Mouse (Mus musculus): ENCODE data around the gene Plscr4.

Gene Plscr4

DNA sequence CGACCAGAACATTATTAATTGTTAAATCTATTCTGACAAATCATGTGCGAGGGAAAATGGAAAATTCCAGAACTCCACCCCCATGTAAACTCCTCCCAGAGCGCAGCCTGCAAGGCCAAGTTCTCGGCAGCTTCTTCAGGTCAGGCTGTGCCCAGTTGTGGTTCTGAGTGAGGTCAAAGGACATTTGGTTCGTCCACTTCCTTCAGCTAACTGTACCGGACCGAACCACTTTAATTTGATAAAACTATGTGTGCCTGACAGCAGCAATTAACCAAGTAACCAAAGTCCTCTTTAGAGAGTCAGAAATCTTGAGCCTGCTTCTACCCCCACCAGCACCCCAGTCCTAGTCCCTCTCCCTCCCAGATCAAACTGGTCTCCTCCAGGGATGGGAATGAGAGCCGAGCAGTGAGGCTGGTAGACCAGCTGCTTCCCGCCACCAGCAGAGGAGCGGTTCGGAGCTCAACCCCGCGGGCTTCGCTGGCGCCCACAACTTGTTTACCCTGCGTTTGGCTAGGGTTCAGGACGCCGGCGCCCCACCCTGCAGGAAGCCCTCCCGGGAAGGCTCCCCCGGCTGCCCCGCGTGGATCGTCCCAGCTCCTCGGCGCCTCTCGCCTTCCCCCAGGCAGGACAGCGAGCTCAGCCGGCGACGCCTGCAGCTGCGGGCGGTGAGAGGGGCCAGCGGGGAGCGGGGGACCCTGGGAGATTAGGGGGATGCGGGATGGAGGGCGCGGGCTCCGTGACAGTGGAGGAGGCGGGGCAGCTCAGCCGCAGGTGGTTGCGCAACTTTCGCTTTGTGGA lies at the start of gene Plscr4:
Gene Plscr4, plus strand, starts transcription at position 113 of the 798 bp plus-strand sequence.
- DNase-seq = peak; percentile 89

- no peak for DNase-seq
Observed at GRCm38 (mm10) chr9:92410225-92410624, 46.9 kb upstream of the Plscr4 start.

DNA sequence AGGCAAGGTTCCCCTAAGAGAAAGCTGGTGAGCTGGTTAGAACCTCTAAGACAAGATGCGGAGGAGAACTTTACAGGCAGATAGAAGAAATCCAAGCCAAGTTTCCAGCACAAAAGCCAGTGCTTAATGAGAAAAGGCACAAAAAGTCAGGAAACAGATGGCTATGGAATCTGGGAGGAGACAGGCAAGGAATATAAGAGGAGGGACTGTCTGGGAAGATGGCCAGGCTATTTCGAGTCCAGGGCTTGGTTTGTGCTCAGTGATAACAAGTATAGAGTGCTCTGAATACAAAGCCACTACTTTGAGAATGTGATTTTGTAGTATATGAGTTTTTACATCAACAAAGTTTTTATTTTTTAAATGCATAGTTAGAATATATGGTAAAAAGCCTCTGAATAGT lies 45.1 kb upstream of the Plscr4 start:
- no peak for DNase-seq

DNA sequence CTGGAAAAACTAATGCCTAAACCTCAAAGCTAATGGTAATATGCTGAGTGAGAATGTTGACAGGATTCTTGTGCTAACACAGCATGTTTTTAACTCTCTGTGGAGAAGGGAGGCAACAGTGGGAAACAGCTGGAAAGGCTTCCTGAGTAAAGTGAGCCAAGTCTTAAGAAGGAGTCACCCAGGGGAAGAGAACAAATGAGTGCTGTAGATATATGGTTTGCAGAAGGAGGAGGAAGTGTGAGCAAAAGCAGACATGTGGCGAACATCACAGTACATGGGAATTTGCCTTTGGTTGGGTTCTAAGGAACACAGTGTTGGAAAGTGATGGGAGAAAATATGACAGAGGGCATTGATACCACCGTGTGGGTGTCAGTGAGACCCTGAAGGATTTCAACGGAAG lies 43.5 kb upstream of the Plscr4 start:
- DNase-seq = no peak

GRCm38 (mm10) chr9:92437781-92438180 lies 19.4 kb upstream of the Plscr4 start:
- no peak for DNase-seq

GRCm38 (mm10) chr9:92441468-92441867 lies 15.7 kb upstream of the Plscr4 start:
- DNase-seq = no peak

GRCm38 (mm10) chr9:92444536-92444935 lies 12.6 kb upstream of the Plscr4 start:
- DNase-seq = peak; percentile 51

- DNase-seq = no peak
Observed at GRCm38 (mm10) chr9:92456605-92457004, 568 bp upstream of the Plscr4 start.

DNA sequence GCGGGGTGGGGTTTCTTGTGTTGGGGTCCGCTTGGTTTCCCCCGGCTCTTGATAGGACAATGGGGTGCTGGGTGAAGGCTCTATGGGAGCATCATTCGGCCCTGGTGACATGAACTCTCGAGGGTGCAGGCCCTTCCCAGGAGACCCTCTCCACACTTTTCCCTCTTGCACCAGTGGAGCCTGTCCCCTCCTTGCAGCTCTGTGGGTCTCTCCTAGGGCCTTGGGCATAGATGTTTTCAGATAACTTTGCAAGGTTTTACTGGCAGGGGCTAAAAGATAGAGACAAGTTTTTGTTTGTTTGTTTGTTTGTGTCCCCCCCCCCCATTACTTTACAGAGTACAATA lies 858 bp downstream of the Plscr4 start:
- no peak for DNase-seq

GRCm38 (mm10) chr9:92458418-92458817 lies 1.2 kb downstream of the Plscr4 start:
- DNase-seq = peak; percentile 12

GRCm38 (mm10) chr9:92467724-92468123 lies 10.6 kb downstream of the Plscr4 start:
- DNase-seq = no peak

DNA sequence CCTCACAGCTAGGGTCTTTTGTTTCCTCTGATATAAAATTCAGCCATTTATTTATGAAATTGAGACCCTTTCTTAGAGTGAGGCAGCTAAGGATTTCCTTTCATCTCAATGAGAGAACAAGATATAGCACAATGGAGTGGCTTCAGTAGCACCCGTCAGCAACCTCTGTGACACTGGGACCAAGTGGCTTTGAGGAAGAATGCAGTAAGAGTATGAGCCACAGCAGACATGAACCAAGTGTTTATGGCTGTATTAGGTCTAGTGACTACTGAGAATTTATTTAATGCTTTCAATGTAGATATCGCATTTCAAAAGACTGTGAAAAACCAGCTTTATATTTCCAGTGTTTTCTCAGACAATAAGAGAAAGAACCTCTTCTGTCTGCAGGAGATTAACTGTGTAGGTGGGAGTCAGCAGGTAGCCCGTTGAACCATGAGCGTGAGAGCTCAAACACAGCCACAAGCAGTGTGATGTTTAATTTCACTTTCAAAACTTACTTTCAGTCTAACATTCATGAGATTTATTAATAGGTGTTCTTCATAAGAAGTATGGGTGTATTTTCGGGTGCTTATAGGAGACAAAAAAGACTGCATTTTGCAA lies 15.2 kb downstream of the Plscr4 start:
- DNase-seq = no peak

DNA sequence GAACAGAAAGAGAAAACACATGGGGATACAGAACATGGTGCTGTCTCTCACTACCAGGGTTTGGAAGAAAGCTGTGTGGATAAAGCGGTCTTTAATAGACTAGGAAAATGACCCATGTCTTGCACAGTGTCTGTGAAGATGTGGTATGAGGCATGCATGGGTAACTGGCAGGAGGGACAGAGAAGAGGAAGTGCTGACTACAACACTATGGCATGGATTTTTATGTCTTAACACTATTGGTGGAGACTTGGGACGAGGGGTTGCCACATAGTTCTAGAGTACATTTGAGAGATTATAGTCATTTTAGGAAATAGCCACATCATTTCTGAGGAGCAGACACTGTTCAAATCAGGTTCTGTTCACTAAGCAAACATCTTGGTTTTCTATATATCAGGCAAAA lies 16.0 kb downstream of the Plscr4 start:
- no peak for DNase-seq

- no peak for DNase-seq
Observed at GRCm38 (mm10) chr9:92474244-92474643, 17.1 kb downstream of the Plscr4 start.

GRCm38 (mm10) chr9:92481663-92482062 lies 24.5 kb downstream of the Plscr4 start:
- no peak for DNase-seq

GRCm38 (mm10) chr9:92482551-92482950 lies 25.4 kb downstream of the Plscr4 start:
- DNase-seq = no peak

DNA sequence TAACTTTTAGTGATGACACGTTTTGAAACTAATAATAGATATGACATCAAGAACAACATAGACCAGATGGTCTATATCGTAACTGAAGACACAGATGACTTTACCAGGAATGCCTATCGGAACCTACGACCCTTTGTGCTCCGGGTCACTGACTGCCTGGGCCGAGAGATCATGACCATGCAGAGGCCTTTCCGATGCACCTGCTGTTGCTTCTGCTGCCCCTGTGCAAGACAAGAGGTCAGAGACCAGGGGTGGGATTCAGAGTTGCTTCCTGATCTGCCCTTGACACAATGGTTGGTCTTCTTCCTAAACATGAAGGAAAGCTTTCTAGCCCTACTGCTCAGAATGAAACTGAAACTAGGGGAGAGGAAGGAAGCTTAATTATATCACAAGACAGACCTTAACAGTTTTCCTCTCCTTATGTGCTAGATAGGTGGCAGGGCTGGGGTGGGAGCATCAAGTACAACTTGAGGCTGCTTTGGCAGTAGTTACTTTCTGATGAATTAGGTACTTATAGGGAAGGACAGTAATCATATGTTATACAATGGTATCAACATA lies 27.6 kb downstream of the Plscr4 start:
- peak; percentile 7 for DNase-seq

DNA sequence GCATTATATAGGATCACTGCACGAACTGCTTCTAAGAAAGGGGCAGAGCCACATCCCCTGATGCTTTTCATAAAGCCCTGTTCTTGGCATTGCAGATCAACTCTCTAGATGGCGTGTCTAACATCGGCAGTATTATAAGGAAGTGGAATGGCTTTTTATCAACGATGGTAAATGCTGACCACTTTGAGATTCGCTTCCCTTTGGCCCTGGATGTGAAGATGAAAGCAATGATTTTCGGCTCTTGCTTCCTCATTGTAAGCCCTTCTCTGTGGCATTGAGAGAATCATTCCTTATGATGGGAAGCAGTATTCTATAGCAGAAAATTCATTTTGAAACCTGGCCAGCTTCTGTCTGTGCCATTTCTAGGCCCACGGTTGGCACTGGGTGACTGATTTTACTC lies 32.7 kb downstream of the Plscr4 start:
- no peak for DNase-seq

GRCm38 (mm10) chr9:92490319-92490718 lies 33.1 kb downstream of the Plscr4 start:
- DNase-seq = no peak

- DNase-seq = no peak
Observed at GRCm38 (mm10) chr9:92491274-92491673, 34.1 kb downstream of the Plscr4 start.

DNA sequence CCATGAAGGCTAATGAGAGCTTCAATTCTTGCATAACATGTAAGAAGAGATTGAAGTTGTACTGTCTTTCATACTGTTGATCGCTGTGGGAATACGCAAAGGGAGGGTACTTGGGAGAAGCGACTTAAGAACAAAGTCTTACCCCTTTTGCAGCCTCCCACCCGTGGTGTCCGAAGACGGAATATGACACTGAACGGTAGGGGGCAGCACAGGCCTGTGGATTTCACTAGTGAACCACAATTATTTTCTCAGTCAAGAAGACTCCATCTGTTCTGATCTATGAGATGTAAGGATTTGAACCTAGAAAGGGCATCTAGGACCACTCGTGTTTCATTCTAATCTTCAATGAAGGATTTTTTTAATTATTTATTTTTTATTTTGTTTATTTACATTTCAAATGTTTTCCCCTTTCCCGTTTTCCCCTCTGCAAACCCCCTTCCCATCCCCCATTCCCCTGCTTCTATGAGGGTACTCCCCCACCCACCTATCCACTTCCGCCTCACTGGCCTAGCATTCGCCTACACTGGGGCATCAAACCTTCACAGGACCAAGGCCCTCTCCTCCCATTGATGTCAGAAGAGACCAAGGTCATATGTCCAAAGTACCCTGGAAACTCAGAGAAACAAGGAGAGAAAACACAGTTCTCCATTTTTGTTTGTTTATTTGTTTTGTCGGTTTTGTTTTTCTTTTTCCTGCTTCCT lies 42.7 kb downstream of the Plscr4 start:
- peak; percentile 87 for DNase-seq

- no peak for DNase-seq
Observed at GRCm38 (mm10) chr9:92504256-92504655, 47.1 kb downstream of the Plscr4 start.

DNA sequence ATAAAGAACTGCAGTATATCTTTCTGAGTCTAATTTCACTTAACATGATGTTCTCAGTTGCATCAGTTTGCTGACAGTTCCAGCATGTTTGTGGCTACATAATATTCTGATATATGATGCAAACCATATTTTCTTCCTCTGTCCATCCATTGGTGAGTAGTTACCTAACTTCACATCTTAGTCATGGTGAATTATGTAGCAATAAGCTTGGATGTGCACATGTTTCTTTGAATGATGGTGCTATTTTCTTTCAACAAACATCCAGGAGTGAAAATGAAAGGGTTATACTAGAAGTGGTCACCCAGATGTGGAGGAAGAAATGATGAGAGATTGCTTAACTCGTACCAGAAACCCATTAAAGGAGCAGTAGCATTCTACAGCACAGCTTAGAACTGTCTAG lies 47.7 kb downstream of the Plscr4 start:
- DNase-seq = no peak

- DNase-seq = no peak
Observed at GRCm38 (mm10) chr9:92511696-92512095, 54.5 kb downstream of the Plscr4 start.

Data from kidney, adult 9 months (tissue).